Mouse (Mus musculus) embryonic facial prominence, embryonic 12.5 days (tissue): Measurements from ENCODE around the gene Neu1. TPM values are rescaled to one million over a fixed set of nuclear protein-coding genes. Genes with fewer than 3 reads are reported as not detected.
A peak's percentile ranks its signal among the peaks of the same experiment; 100 is the strongest.

Experiments used
- ATAC-seq: fragments of 200-750 bp; cut with Nextera tagmentation; 2 replicates; pipeline ENCODE4 v1.8.0; 2017; ENCODE audit not compliant: insufficient number of reproducible peaks, insufficient read depth, low FRiP score, low TSS enrichment
- H3K27ac ChIP-seq: fragments of 300-500 bp; sonication (generic); 2 replicates; pipeline ENCODE4 v1.5.1; 2016; ENCODE audit warnings: mild to moderate bottlenecking
- H3K27me3 ChIP-seq: fragments of 300-500 bp; sonication (generic); 2 replicates; pipeline ENCODE4 v1.6.1; 2016; ENCODE audit warnings: mild to moderate bottlenecking, moderate library complexity
- H3K36me3 ChIP-seq: fragments of 300-500 bp; sonication (generic); 2 replicates; pipeline ENCODE4 v1.6.1; 2016; ENCODE audit warnings: mild to moderate bottlenecking
- H3K4me1 ChIP-seq: fragments of 300-500 bp; sonication (generic); 2 replicates; pipeline ENCODE4 v1.6.1; 2016
- H3K4me2 ChIP-seq: fragments of 300-500 bp; sonication (generic); replicated peaks from 2 replicates; pipeline ENCODE4 v1.6.1; 2016; ENCODE audit warnings: mild to moderate bottlenecking, moderate library complexity
- H3K4me3 ChIP-seq: fragments of 300-500 bp; sonication (generic); 2 replicates; pipeline ENCODE4 v1.5.1; 2016; ENCODE audit warnings: mild to moderate bottlenecking
- H3K9ac ChIP-seq: fragments of 300-500 bp; sonication (generic); 2 replicates; pipeline ENCODE4 v1.6.1; 2016; ENCODE audit warnings: mild to moderate bottlenecking, moderate library complexity
- H3K9me3 ChIP-seq: fragments of 300-500 bp; sonication (generic); 2 replicates; pipeline ENCODE4 v1.6.1; 2016; ENCODE audit warnings: mild to moderate bottlenecking, moderate library complexity
- WGBS: fragments of 180-500 bp; shearing (Covaris S2); methylation state at CpG from one replicate; pipeline ENCODE4 v1.1.7; 2016; 5-methylcytosine and 5-hydroxymethylcytosine counted together
- polyA plus RNA-seq: library from polyadenylated mRNA; unstranded; fragments of >200 nt; fragmentation: Nextera tagmentation; extraction: Ambion mirVana; gene quantifications from 2 replicates; pipeline ENCODE4 v1.2.1, GENCODE M21; 2016

Neu1 gene
- polyA plus RNA-seq, 1 experiment from 2014 or later = 19.2 TPM

- ATAC-seq = no peak
- no peaks in the 10 kb centered on the region for H3K27me3 ChIP-seq
- no peak overlapping the region for H3K4me2 ChIP-seq
- H3K27ac ChIP-seq = no peak overlapping the region
- H3K36me3 ChIP-seq = peaks cover 81% of the 10 kb centered on the region
- 89% methylated on average over 10 of the region's 10 CpGs for WGBS
- no peak overlapping the region for H3K4me3 ChIP-seq
- no peak overlapping the region for H3K9ac ChIP-seq
- 0 out of 2 replicates have a peak, but pooled peaks cover 3% of the 10 kb centered on the region for H3K4me1 ChIP-seq
- no peaks in the 10 kb centered on the region for H3K9me3 ChIP-seq
These were observed 20.1 kb upstream of the Neu1 start for GRCm38 (mm10) chr17:34910982-34911381.

- no peak overlapping the region for H3K27ac ChIP-seq
- H3K4me2 ChIP-seq = no peak overlapping the region
- H3K4me1 ChIP-seq = 0 out of 2 replicates have a peak, but pooled peaks cover 3% of the 10 kb centered on the region
- no peaks in the 10 kb centered on the region for H3K27me3 ChIP-seq
- H3K9me3 ChIP-seq = no peaks in the 10 kb centered on the region
- no peak overlapping the region for H3K4me3 ChIP-seq
- no peak overlapping the region for H3K9ac ChIP-seq
- WGBS = 48% methylated on average over 5 of the region's 5 CpGs
- H3K36me3 ChIP-seq = peaks cover 72% of the 10 kb centered on the region
- ATAC-seq = no peak
These were observed 19.1 kb upstream of the Neu1 start for GRCm38 (mm10) chr17:34911945-34912351.

DNA sequence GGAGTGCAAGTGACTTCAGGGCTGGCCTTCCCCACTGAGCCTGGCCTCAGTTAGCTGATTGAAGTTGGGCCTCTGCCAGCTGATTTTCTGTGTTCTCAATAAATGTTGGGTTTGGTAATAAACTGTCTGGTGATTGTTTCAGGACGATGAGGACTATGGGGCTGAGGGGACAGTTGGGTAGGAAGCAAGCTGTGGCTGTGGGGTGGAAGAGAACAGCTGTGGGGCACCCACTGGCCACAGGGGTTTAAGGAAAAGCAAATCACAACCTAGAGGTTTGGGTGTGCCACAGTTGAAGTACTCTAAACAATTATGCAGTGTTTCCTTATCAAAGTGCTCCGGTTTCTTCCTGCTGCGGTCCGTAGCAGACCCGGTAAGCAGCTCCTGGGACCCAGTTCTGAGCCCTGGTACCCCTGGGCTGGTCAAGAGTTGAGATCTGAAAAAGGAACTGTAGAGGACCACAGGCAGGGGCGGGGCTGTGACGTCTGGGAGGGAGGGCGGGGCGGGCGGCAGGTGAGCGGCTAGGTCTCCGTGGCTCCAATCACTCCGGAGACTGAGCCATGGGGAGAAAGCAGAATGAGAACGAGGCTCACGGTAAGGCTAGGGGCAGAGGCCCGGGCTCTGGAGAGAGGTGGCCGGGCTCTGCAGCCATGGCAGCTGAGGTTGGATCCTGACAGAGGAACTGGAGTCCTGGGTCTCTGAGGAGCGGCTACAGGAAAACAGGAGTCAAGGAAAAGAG lies 17.0 kb upstream of the Neu1 start, which contains the start of gene Slc44a4:
Gene Slc44a4 (plus strand): TSS at position 537 of the 736 bp plus-strand sequence.
- peaks cover 50% of the 10 kb centered on the region for H3K36me3 ChIP-seq
- H3K27ac ChIP-seq = 0 out of 2 replicates have a peak within 1 kb of the TSS, but pooled peaks have one; percentile 41

GRCm38 (mm10) chr17:34915410-34915831 lies 15.6 kb upstream of the Neu1 start:
- H3K4me2 ChIP-seq = no peak overlapping the region
- no peaks in the 10 kb centered on the region for H3K27me3 ChIP-seq
- 20% methylated on average over 11 of the region's 11 CpGs for WGBS
- peaks cover 37% of the 10 kb centered on the region for H3K36me3 ChIP-seq
- H3K4me3 ChIP-seq = no peak overlapping the region
- 0 out of 2 replicates have a peak, but pooled peaks cover 3% of the 10 kb centered on the region for H3K4me1 ChIP-seq
- H3K27ac ChIP-seq = 0 out of 2 replicates have a peak overlapping the region, but pooled peaks have one; percentile 41
- no peak overlapping the region for H3K9ac ChIP-seq
- H3K9me3 ChIP-seq = no peaks in the 10 kb centered on the region
- no peak for ATAC-seq

More for the DNA sequence above, 17.0 kb upstream of the Neu1 start, which contains the start of gene Slc44a4:
- Histone ChIP-seq H3K4me3 (no peak within 1 kb of the TSS), H3K9ac (no peak within 1 kb of the TSS), H3K4me2 (no peak within 1 kb of the TSS), H3K4me1 (0 out of 2 replicates have a peak, but pooled peaks cover 3% of the 10 kb centered on the region), H3K27me3 (no peaks in the 10 kb centered on the region), H3K9me3 (no peaks in the 10 kb centered on the region)
- no peak for ATAC-seq
- 31% methylated on average over 18 of the region's 18 CpGs for WGBS

DNA sequence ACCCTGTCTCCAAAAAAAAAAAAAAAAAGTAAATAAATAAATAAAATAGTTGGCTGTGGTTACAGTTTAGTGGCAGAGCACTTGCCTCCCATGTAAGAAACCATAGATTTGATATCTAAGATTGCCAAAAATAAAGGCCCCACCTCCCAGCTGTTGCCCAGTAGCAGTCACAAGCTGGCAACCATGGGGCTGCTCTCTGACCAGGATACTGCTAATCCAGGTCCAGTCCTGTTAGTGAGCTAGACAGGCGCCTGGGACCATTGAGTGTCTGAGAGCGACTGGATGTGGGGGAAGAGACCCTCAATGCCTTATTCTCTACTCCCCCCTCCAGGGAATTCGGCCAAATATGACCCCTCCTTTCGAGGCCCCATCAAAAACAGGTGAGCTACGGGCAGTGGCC lies 14.7 kb upstream of the Neu1 start:
- Histone ChIP-seq H3K4me2 (no peak overlapping the region), H3K9me3 (no peaks in the 10 kb centered on the region), H3K9ac (no peak overlapping the region), H3K4me1 (0 out of 2 replicates have a peak, but pooled peaks cover 3% of the 10 kb centered on the region), H3K36me3 (peaks cover 28% of the 10 kb centered on the region), H3K27ac (no peak overlapping the region), H3K4me3 (no peak overlapping the region), H3K27me3 (no peaks in the 10 kb centered on the region)
- 79% methylated on average over 5 of the region's 5 CpGs for WGBS
- ATAC-seq = no peak

GRCm38 (mm10) chr17:34917188-34917587 lies 13.9 kb upstream of the Neu1 start:
- Histone ChIP-seq H3K4me2 (no peak overlapping the region), H3K4me1 (0 out of 2 replicates have a peak, but pooled peaks cover 3% of the 10 kb centered on the region), H3K36me3 (peaks cover 19% of the 10 kb centered on the region), H3K27me3 (no peaks in the 10 kb centered on the region), H3K9me3 (no peaks in the 10 kb centered on the region), H3K27ac (no peak overlapping the region), H3K4me3 (no peak overlapping the region), H3K9ac (no peak overlapping the region)
- 82% methylated on average over 9 of the region's 9 CpGs for WGBS
- no peak for ATAC-seq

- Histone ChIP-seq H3K4me1 (no peaks in the 10 kb centered on the region), H3K4me2 (no peak overlapping the region), H3K27ac (no peak overlapping the region), H3K36me3 (no peaks in the 10 kb centered on the region), H3K9me3 (no peaks in the 10 kb centered on the region), H3K4me3 (no peak overlapping the region), H3K9ac (no peak overlapping the region), H3K27me3 (no peaks in the 10 kb centered on the region)
- no peak for ATAC-seq
- WGBS = 47% methylated on average over 6 of the region's 6 CpGs
These were observed 8.1 kb upstream of the Neu1 start for GRCm38 (mm10) chr17:34922939-34923338.

GRCm38 (mm10) chr17:34924258-34924657 lies 6.8 kb upstream of the Neu1 start:
- Histone ChIP-seq H3K9me3 (no peaks in the 10 kb centered on the region), H3K4me2 (no peak overlapping the region), H3K4me1 (no peaks in the 10 kb centered on the region), H3K9ac (no peak overlapping the region), H3K27ac (no peak overlapping the region), H3K36me3 (no peaks in the 10 kb centered on the region), H3K4me3 (no peak overlapping the region), H3K27me3 (no peaks in the 10 kb centered on the region)
- ATAC-seq = no peak
- WGBS = 73% methylated on average over 5 of the region's 5 CpGs

DNA sequence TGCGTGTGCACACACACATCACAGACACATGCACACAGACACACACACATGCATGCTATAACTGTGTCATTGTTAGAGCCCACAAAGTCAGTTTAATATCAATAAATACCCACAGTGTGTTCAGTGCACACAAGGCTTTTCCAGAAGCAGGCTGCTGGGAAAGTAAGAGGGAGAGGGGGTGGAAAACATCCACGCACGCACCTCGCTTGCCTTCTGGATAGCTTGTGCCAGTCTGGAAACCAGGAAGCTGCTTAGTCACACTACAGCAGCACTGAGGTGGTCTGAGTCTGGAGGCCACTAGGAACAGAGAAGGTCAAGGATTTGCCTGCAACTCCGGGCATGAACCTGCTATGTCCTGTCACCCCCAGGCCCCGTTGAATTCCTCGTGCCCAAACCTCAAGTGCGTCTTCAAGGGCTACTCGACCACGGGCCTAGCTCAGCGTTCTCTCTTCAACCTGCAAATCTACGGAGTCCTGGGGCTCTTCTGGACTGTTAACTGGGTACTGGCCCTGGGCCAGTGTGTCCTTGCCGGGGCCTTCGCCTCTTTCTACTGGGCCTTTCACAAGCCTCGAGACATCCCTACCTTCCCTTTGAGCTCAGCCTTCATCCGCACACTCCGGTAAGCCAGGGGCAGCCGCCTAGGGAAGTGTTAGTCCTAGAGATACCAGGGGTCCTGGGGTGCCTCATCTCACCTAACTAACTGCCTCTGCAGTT lies 3.6 kb upstream of the Neu1 start:
- ATAC-seq = no peak
- Histone ChIP-seq H3K27ac (no peak overlapping the region), H3K9me3 (no peaks in the 10 kb centered on the region), H3K36me3 (no peaks in the 10 kb centered on the region), H3K9ac (no peak overlapping the region), H3K4me1 (peaks cover 8% of the 10 kb centered on the region), H3K4me3 (no peak overlapping the region), H3K27me3 (no peaks in the 10 kb centered on the region), H3K4me2 (no peak overlapping the region)
- 89% methylated on average over 18 of the region's 18 CpGs for WGBS

DNA sequence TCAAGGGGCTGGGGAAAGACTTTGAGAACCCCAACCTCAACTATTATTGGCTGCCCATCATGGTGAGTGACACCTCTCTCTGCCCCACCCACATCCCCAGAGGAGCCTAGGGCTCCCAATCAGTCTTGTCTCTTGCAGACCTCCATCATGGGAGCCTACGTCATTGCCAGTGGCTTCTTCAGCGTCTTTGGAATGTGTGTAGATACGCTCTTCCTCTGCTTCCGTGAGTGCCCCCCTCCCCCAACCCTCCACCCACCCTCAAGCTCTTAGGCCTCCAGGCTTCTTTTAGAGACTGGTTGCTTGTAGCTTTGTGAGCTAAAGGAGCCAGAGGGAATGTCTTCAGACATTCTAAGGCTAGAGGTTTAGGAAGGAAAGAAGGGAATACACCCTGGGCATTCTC lies 2.2 kb upstream of the Neu1 start:
- no peaks in the 10 kb centered on the region for H3K36me3 ChIP-seq
- ATAC-seq = no peak
- 60% methylated on average over 4 of the region's 4 CpGs for WGBS

GRCm38 (mm10) chr17:34931735-34932098 lies 664 bp downstream of the Neu1 start:
- H3K36me3 ChIP-seq = no peaks in the 10 kb centered on the region
- H3K4me3 ChIP-seq = peak overlapping the region; percentile 75
- peak; percentile 8; the same call in 1 of the 2 replicates for ATAC-seq
- H3K4me2 ChIP-seq = peak overlapping the region; percentile 97
- no peak overlapping the region for H3K27ac ChIP-seq
- H3K9me3 ChIP-seq = no peaks in the 10 kb centered on the region
- H3K9ac ChIP-seq = peak overlapping the region; percentile 83
- WGBS = 12% methylated on average over 14 of the region's 14 CpGs
- peaks cover 12% of the 10 kb centered on the region for H3K4me1 ChIP-seq
- 0 out of 2 replicates have a peak, but pooled peaks cover 4% of the 10 kb centered on the region for H3K27me3 ChIP-seq

More for the DNA sequence above, 2.2 kb upstream of the Neu1 start:
- 0 out of 2 replicates have a peak, but pooled peaks cover 2% of the 10 kb centered on the region for H3K27me3 ChIP-seq
- H3K4me2 ChIP-seq = no peak overlapping the region
- H3K9ac ChIP-seq = no peak overlapping the region
- peaks cover 8% of the 10 kb centered on the region for H3K4me1 ChIP-seq
- no peak overlapping the region for H3K4me3 ChIP-seq
- no peak overlapping the region for H3K27ac ChIP-seq
- H3K9me3 ChIP-seq = no peaks in the 10 kb centered on the region
